Mouse (Mus musculus): ENCODE data around the gene Apoa1.

The Apoa1 gene

GRCm38 (mm10) chr9:46216744-46217470 is 11.5 kb upstream of the Apoa1 start:
- no peak for DNase-seq

GRCm38 (mm10) chr9:46218176-46218575 is 10.2 kb upstream of the Apoa1 start:
- no peak for DNase-seq

GRCm38 (mm10) chr9:46223090-46223489 is 5.3 kb upstream of the Apoa1 start:
- no peak for DNase-seq

- no peak for DNase-seq
Measured at GRCm38 (mm10) chr9:46224101-46224500, 4.3 kb upstream of the Apoa1 start.

- DNase-seq = no peak
Measured at GRCm38 (mm10) chr9:46224945-46225660, 3.3 kb upstream of the Apoa1 start.

- DNase-seq = no peak
Measured at GRCm38 (mm10) chr9:46227064-46227614, 1.2 kb upstream of the Apoa1 start.

- DNase-seq = peak; percentile 90 to 94
Measured at GRCm38 (mm10) chr9:46229573-46230449, 1.4 kb downstream of the Apoa1 start.

- DNase-seq = no peak
Measured at GRCm38 (mm10) chr9:46230450-46230975, 2.1 kb downstream of the Apoa1 start.

- DNase-seq = peak in 1 of 2 experiments; percentile 40
Measured at GRCm38 (mm10) chr9:46235196-46235595, 6.8 kb downstream of the Apoa1 start.

- no peak for DNase-seq
Measured at GRCm38 (mm10) chr9:46235596-46235648, 7.0 kb downstream of the Apoa1 start, which contains the start of gene Apoc3. TSS of gene Apoc3 (minus strand) at chr9:46235636.

GRCm38 (mm10) chr9:46235649-46236048 is 7.3 kb downstream of the Apoa1 start:
- no peak for DNase-seq

GRCm38 (mm10) chr9:46238850-46239249 is 10.5 kb downstream of the Apoa1 start:
- DNase-seq = no peak

GRCm38 (mm10) chr9:46240526-46241153 is 12.3 kb downstream of the Apoa1 start, which contains the start of gene Apoa4:
TSS of gene Apoa4 (plus strand) at chr9:46240696.
- DNase-seq = no peak

- DNase-seq = no peak
Measured at GRCm38 (mm10) chr9:46241818-46242217, 13.4 kb downstream of the Apoa1 start.

- no peak for DNase-seq
Measured at GRCm38 (mm10) chr9:46243122-46243521, 14.7 kb downstream of the Apoa1 start.

GRCm38 (mm10) chr9:46243584-46243983 is 15.2 kb downstream of the Apoa1 start:
- no peak for DNase-seq

- peak; percentile 73 to 77 for DNase-seq
Measured at GRCm38 (mm10) chr9:46246752-46247324, 18.5 kb downstream of the Apoa1 start.

GRCm38 (mm10) chr9:46256177-46256576 is 27.8 kb downstream of the Apoa1 start:
- no peak for DNase-seq

GRCm38 (mm10) chr9:46256658-46257385 is 28.4 kb downstream of the Apoa1 start:
- no peak for DNase-seq

- peak in 1 of 2 experiments; percentile 21 for DNase-seq
Measured at GRCm38 (mm10) chr9:46257546-46257945, 29.2 kb downstream of the Apoa1 start.

GRCm38 (mm10) chr9:46259111-46259510 is 30.7 kb downstream of the Apoa1 start:
- DNase-seq = no peak

- no peak for DNase-seq
Measured at GRCm38 (mm10) chr9:46261131-46261530, 32.8 kb downstream of the Apoa1 start.

All from kidney, postnatal 4 days (tissue).